In genomic region chr2:34168191-34168590, GRCm38 (mm10) we compare ENCODE assay signal across 21 mouse cellular contexts.
A peak's percentile ranks its signal among the peaks of the same experiment; 100 is the strongest.
DNase-seq lines count a peak whose midpoint lies in the region; ATAC-seq lines count a peak whose summit lies in the region.
"Had no signal": no experiment of that assay in that cellular context is flagged by ENCODE, and none has a peak within 500 bp of the region (broad histone marks: within the 10 kb centered on the region; RNA-seq: fewer than 3 reads in every experiment).

No protein-coding gene starts in this region.

- H3K9ac ChIP-seq in kidney, embryonic 15.5 days = no peak overlapping the region
- H3K9ac ChIP-seq in midbrain, embryonic 15.5 days = no peak overlapping the region
- H3K9ac ChIP-seq: embryonic facial prominence, embryonic 12.5 days; forebrain, postnatal 0 days had no signal

- peaks cover 11% of the 10 kb centered on the region for H3K4me1 ChIP-seq in kidney, embryonic 15.5 days
- peaks cover 4% of the 10 kb centered on the region; the same call in 1 of the 2 replicates for H3K4me1 ChIP-seq in midbrain, embryonic 15.5 days
- no peaks in the 10 kb centered on the region for H3K4me1 ChIP-seq in midbrain, embryonic 10.5 days
- H3K4me1 ChIP-seq: embryonic facial prominence, embryonic 12.5 days had no signal

- intact Hi-C loops in heart, postnatal 25 days (cut with DNase I) = no loop called here

- WGBS in kidney, embryonic 15.5 days = 42% methylated on average over 3 of the region's 3 CpGs
- WGBS in midbrain, embryonic 15.5 days = 70% methylated on average over 3 of the region's 3 CpGs
- 71% methylated on average over 3 of the region's 3 CpGs for WGBS in midbrain, embryonic 10.5 days

- peak overlapping the region; percentile 49; the same call in 1 of the 2 replicates for H3K27ac ChIP-seq in kidney, embryonic 15.5 days
- H3K27ac ChIP-seq in midbrain, embryonic 15.5 days = 0 out of 2 replicates have a peak overlapping the region, but pooled peaks have one; percentile 15
- H3K27ac ChIP-seq in midbrain, embryonic 10.5 days (replicated peaks) = no peak overlapping the region
- H3K27ac ChIP-seq: embryonic facial prominence, embryonic 12.5 days had no signal

- ATAC-seq in kidney, embryonic 15.5 days (replicated peaks; ENCODE audit: low FRiP score) = no peak
- no peak for ATAC-seq in midbrain, embryonic 15.5 days (replicated peaks)
- ATAC-seq: CD4-positive, CD25-positive, alpha-beta regulatory T cell, adult 4 months; forebrain, postnatal 0 days; intestine, postnatal 0 days had no signal

- H3K27me3 ChIP-seq in kidney, embryonic 15.5 days = no peaks in the 10 kb centered on the region
- H3K27me3 ChIP-seq in midbrain, embryonic 15.5 days (replicated peaks) = no peaks in the 10 kb centered on the region
- no peaks in the 10 kb centered on the region for H3K27me3 ChIP-seq in midbrain, embryonic 10.5 days (ENCODE audit: low read depth, poor library complexity, severe bottlenecking)
- H3K27me3 ChIP-seq: embryonic facial prominence, embryonic 12.5 days had no signal

- no peak overlapping the region for H3K4me2 ChIP-seq in kidney, embryonic 15.5 days
- H3K4me2 ChIP-seq in midbrain, embryonic 15.5 days = no peak overlapping the region
- H3K4me2 ChIP-seq: embryonic facial prominence, embryonic 12.5 days; liver, embryonic 11.5 days had no signal

- DNase-seq in heart, adult 11 months = peak; percentile 61
- no peak for DNase-seq in heart, postnatal 25 days (ENCODE audit: low spot score)
- DNase-seq in kidney, postnatal 36 days = no peak
- DNase-seq in midbrain, embryonic 10.5 days (ENCODE audit: low spot score) = no peak
- no peak for DNase-seq in cerebellum, adult 9-11 months
- DNase-seq: adrenal gland, postnatal 25 days; cerebellum, adult 9-10 months; forebrain, postnatal 0 days; kidney, postnatal 10 days; layer of hippocampus, postnatal 36 days; lung, adult 18-20 months; lung, postnatal 10 days; retina, postnatal 1 day; right cerebral cortex, postnatal 25 days; thymus, postnatal 14 days had no signal

- H3K4me3 ChIP-seq in kidney, embryonic 15.5 days (replicated peaks) = no peak overlapping the region
- H3K4me3 ChIP-seq in midbrain, embryonic 15.5 days = no peak overlapping the region
- H3K4me3 ChIP-seq in midbrain, embryonic 10.5 days = no peak overlapping the region
- H3K4me3 ChIP-seq: embryonic facial prominence, embryonic 12.5 days had no signal

- no peaks in the 10 kb centered on the region for H3K9me3 ChIP-seq in kidney, embryonic 15.5 days (replicated peaks)
- H3K9me3 ChIP-seq in midbrain, embryonic 15.5 days = no peaks in the 10 kb centered on the region
- H3K9me3 ChIP-seq in midbrain, embryonic 10.5 days (replicated peaks) = no peaks in the 10 kb centered on the region
- H3K9me3 ChIP-seq: embryonic facial prominence, embryonic 12.5 days had no signal

- peaks cover 23% of the 10 kb centered on the region for H3K36me3 ChIP-seq in kidney, embryonic 15.5 days
- H3K36me3 ChIP-seq in midbrain, embryonic 15.5 days (replicated peaks) = 0 out of 2 replicates have a peak, but pooled peaks cover 4% of the 10 kb centered on the region
- peaks cover 24% of the 10 kb centered on the region for H3K36me3 ChIP-seq in midbrain, embryonic 10.5 days
